Mouse (Mus musculus): ENCODE measurements around the gene Fus. TPM values are rescaled to one million over a fixed set of nuclear protein-coding genes. Genes with fewer than 3 reads are reported as not detected.

Gene Fus
- polyA plus RNA-seq, 1 experiment from 2014 or later = 62.7 TPM

DNA sequence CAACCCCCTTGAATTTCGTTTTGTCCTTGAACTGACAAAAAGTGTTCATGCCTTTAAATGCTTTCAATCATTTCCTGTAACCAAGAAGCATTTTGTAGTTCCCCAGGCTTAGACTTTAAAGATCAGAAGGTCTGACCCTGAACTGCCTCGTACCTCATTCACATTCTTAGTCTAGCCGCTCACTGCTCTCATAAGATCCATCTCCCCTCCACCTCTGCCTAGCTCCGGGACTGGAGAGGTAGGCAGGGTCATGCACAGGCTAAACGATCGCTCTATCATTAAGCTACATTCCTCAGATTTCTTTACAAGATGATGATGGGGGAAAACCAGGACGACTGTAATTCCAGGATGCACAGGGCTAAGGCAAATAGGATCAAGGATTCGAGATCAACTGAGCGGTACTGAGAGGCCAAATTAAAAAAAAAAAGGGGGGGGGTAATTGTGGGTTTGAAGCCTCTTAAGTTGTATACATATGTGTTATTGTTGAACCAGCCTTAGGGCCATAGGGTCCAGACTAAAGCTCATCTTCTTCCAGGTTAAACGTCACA is 812 bp upstream of the Fus start:
- peak overlapping the region; percentile 97 for H3K27ac ChIP-seq (ENCODE audit: low read depth, low read length)
- no peaks in the 10 kb centered on the region for H3K27me3 ChIP-seq (ENCODE audit: control insufficient read depth, insufficient read depth, low read length)
- H3K9ac ChIP-seq (ENCODE audit: low read depth, low read length) = peak overlapping the region; percentile 99
- H3K36me3 ChIP-seq (ENCODE audit: control insufficient read depth, insufficient read depth, low read length) = peaks cover 26% of the 10 kb centered on the region
- H3K4me3 ChIP-seq (ENCODE audit: low read length) = peak overlapping the region; percentile 99
- no peaks in the 10 kb centered on the region for H3K9me3 ChIP-seq (ENCODE audit: control insufficient read depth, low read length)
- H3K4me1 ChIP-seq (ENCODE audit: control insufficient read depth, insufficient read depth, low read length) = peaks cover 18% of the 10 kb centered on the region
- peak overlapping the region; percentile 65 for H3K4me2 ChIP-seq (replicated peaks; ENCODE audit: low read depth, low read length)
- 7% methylated on average over 10 of the region's 10 CpGs for WGBS
- peak; percentile 26 for ATAC-seq (ENCODE audit: low FRiP score, low TSS enrichment)

DNA sequence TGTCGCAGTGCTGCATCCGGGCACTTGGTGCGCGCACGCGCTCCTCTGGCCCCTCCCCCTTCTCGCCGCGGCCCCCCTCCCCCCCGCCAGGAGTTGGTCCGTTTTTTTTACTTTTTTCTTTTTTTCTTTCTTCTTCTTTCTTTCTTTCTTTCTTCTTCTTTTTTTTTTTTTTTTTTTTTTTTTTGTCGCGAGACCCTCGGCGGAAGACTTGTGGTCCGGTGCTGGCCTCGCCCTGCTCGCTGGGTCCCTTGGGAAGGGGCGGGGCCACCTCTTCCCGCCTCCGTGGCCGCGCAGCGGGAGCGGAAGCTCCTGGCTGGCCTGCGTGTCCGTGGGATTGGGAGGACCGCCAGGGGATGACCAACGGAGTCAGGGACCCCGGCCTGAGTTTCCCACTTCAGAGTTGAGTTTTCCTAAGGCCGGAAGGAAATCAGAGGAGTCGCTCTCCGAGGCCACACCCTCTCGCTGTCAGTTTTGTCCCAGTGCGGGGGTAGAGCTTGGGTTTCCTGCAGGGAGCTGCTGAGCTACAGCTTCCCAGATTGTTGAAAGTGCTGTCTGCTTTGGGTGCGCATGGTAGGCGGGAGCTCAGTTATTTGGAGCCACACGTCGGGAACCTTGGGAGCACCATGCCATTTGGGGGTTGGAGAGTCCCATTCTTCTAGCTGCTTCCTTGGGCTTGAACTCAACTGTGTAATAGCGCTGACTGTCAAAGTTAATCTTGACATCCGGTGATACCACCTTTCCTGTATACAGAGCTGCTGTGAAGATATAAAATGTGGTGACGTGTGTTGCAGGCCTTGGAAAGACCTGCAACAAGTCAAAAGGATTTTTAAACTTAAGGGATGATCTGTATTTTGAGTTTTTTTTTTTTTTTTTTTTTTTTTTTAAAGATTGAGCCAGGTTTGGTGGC is 918 bp downstream of the Fus start:
- Histone ChIP-seq H3K9me3 (ENCODE audit: control insufficient read depth, low read length) (no peaks in the 10 kb centered on the region), H3K9ac (ENCODE audit: low read depth, low read length) (peak overlapping the region; percentile 99), H3K27ac (ENCODE audit: low read depth, low read length) (peak overlapping the region; percentile 97), H3K4me1 (ENCODE audit: control insufficient read depth, insufficient read depth, low read length) (peaks cover 18% of the 10 kb centered on the region), H3K4me3 (ENCODE audit: low read length) (peak overlapping the region; percentile 99), H3K27me3 (ENCODE audit: control insufficient read depth, insufficient read depth, low read length) (no peaks in the 10 kb centered on the region), H3K4me2 (replicated peaks; ENCODE audit: low read depth, low read length) (peak overlapping the region; percentile 70), H3K36me3 (ENCODE audit: control insufficient read depth, insufficient read depth, low read length) (peaks cover 43% of the 10 kb centered on the region)
- ATAC-seq (ENCODE audit: low FRiP score, low TSS enrichment) = peak; percentile 50
- WGBS = 1% methylated on average over 41 of the region's 42 CpGs

DNA sequence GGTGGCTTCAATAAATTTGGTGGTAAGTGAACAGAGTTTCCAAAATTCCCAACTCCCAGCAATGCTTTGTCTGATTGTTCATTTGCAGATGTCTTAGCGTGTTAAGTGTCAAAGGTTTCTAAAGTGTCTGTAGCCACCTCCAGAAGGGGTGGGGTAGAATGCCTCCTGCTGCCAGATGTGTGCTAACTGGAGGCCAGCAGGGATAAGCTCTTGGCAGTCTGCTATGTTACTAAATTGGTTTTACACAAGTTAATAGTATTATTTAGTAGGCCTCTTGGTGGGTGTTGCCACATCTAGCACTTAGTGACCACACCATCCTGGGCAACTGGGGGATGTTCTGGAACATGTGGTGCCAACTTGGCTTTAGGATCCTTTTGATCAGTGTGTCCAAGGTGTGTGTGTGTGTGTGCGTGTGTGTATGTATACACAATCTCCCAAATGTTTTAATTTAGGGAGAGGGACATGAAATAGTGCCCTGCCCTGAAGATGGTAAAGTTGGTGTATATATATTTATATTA is 7.2 kb downstream of the Fus start:
- Histone ChIP-seq H3K9me3 (ENCODE audit: control insufficient read depth, low read length) (no peaks in the 10 kb centered on the region), H3K36me3 (ENCODE audit: control insufficient read depth, insufficient read depth, low read length) (peaks cover 99% of the 10 kb centered on the region), H3K4me2 (replicated peaks; ENCODE audit: low read depth, low read length) (no peak overlapping the region), H3K4me1 (ENCODE audit: control insufficient read depth, insufficient read depth, low read length) (peaks cover 7% of the 10 kb centered on the region), H3K27ac (ENCODE audit: low read depth, low read length) (no peak overlapping the region), H3K4me3 (ENCODE audit: low read length) (no peak overlapping the region), H3K9ac (ENCODE audit: low read depth, low read length) (no peak overlapping the region), H3K27me3 (ENCODE audit: control insufficient read depth, insufficient read depth, low read length) (no peaks in the 10 kb centered on the region)
- ATAC-seq (ENCODE audit: low FRiP score, low TSS enrichment) = no peak
- WGBS = 84% methylated on average over 2 of the region's 2 CpGs

DNA sequence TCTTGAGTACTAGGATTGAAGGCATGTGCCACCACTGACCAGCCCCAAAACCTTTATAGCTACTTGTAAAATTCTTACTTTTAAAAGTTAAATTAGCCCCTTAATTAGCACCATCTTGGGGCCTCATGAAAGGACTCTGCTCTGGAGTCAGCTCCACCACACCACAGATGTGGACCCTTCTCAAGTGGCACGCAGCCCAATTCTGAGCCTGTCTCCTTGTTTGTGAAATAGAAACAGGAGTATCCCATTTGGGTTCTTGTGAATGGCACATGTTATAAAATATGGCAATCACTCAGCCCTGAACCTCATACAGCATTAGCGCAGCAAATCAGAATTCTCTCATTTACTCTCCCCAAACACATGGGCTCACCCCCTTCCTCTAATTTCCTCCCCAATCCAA is 11.6 kb downstream of the Fus start:
- Histone ChIP-seq H3K4me3 (ENCODE audit: low read length) (no peak overlapping the region), H3K4me1 (ENCODE audit: control insufficient read depth, insufficient read depth, low read length) (no peaks in the 10 kb centered on the region), H3K27me3 (ENCODE audit: control insufficient read depth, insufficient read depth, low read length) (no peaks in the 10 kb centered on the region), H3K9ac (ENCODE audit: low read depth, low read length) (no peak overlapping the region), H3K9me3 (ENCODE audit: control insufficient read depth, low read length) (no peaks in the 10 kb centered on the region), H3K36me3 (ENCODE audit: control insufficient read depth, insufficient read depth, low read length) (peaks cover 99% of the 10 kb centered on the region), H3K27ac (ENCODE audit: low read depth, low read length) (no peak overlapping the region), H3K4me2 (replicated peaks; ENCODE audit: low read depth, low read length) (no peak overlapping the region)
- no peak for ATAC-seq (ENCODE audit: low FRiP score, low TSS enrichment)
- 91% methylated on average over 2 of the region's 2 CpGs for WGBS

DNA sequence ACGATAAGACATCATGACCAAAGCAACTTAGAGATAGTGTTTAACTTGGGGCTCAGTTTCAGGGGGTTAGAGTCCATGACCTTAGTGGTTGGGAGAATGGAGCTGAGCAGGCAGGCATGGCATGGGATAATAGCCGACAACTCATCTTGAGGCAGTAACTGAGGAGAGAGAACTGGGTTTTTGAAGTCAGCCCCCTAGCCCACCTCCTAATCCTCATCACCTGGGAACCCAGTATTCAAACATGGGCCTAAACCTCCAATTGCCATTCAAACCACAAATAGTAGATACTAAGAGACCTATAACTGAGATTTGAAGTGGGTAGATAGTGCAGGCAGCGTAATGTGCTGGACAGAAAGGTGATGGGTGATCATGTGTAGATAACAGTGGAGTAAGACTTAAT is 13.3 kb downstream of the Fus start:
- no peak for ATAC-seq (ENCODE audit: low FRiP score, low TSS enrichment)
- Histone ChIP-seq H3K27me3 (ENCODE audit: control insufficient read depth, insufficient read depth, low read length) (no peaks in the 10 kb centered on the region), H3K4me3 (ENCODE audit: low read length) (no peak overlapping the region), H3K36me3 (ENCODE audit: control insufficient read depth, insufficient read depth, low read length) (peaks cover 99% of the 10 kb centered on the region), H3K9me3 (ENCODE audit: control insufficient read depth, low read length) (no peaks in the 10 kb centered on the region), H3K27ac (ENCODE audit: low read depth, low read length) (no peak overlapping the region), H3K9ac (ENCODE audit: low read depth, low read length) (no peak overlapping the region), H3K4me2 (replicated peaks; ENCODE audit: low read depth, low read length) (no peak overlapping the region), H3K4me1 (ENCODE audit: control insufficient read depth, insufficient read depth, low read length) (no peaks in the 10 kb centered on the region)
- 94% methylated on average over 3 of the region's 3 CpGs for WGBS

DNA sequence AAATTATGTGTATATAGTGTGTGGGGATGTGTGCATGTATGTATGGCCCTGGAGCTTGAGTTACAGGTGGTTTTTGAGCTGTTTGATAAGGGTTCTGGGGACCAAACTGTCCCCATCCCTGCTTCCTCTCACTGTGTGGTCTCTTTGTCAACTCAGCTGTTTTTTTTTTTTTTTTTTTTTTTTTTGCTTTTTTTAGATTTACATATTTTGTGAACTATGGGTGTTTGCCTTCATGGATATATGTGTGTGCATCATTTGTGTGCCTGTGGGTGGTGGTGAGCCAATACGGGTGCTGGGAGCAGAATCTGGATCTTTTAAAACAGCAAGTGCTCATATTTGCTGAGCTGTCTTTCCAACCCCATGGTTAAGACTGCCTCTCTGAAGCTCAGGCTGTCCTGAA is 21.6 kb downstream of the Fus start:
- ATAC-seq (ENCODE audit: low FRiP score, low TSS enrichment) = no peak
- no peaks in the 10 kb centered on the region for H3K9me3 ChIP-seq (ENCODE audit: control insufficient read depth, low read length)
- H3K4me3 ChIP-seq (ENCODE audit: low read length) = no peak overlapping the region
- 91% methylated on average over 1 of the region's 1 CpGs for WGBS
- H3K9ac ChIP-seq (ENCODE audit: low read depth, low read length) = no peak overlapping the region
- H3K4me1 ChIP-seq (ENCODE audit: control insufficient read depth, insufficient read depth, low read length) = peaks cover 16% of the 10 kb centered on the region; the same call in 1 of the 2 replicates
- no peaks in the 10 kb centered on the region for H3K27me3 ChIP-seq (ENCODE audit: control insufficient read depth, insufficient read depth, low read length)
- H3K36me3 ChIP-seq (ENCODE audit: control insufficient read depth, insufficient read depth, low read length) = peaks cover 74% of the 10 kb centered on the region
- no peak overlapping the region for H3K27ac ChIP-seq (ENCODE audit: low read depth, low read length)
- H3K4me2 ChIP-seq (replicated peaks; ENCODE audit: low read depth, low read length) = no peak overlapping the region

DNA sequence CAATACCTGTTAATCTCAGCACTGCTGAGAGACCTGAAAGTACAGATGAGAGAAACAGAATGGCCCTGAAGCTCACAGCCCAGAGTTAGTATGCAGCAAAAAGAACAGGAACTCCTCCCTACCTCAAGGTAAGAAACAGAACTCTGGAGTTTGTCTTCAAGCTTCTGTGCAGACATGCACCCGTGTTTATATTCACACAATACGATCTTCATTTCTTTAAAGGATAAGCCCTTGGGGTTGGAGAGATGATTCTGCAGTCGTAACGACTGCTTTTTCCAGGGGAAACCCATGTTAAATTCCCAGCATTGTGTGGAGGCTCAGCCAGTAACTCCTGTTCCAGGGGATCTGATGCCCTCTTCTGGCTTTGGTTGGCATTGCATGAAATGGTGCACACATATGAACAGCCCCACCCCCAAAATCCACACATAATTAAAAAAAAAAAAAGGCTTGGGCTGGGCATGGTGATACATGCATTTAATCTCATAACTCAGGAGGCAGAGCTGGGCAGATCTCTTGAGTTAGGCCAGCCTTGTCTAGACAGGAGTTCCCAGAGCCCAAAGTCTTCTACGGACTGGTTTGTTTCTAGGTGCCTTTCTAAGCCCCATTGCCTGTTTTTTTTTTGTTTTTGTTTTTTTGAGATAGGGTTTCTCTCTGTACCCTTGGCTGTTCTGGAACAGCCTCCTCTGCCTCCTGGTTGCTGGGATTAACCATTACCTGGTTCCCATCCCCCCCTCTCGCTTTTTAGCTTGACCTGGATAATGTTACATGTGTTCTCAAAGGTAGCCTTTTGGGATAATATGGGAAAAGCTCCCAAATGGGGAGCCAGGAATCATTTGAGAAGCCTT is 24.6 kb downstream of the Fus start:
- Histone ChIP-seq H3K27ac (ENCODE audit: low read depth, low read length) (no peak overlapping the region), H3K4me1 (ENCODE audit: control insufficient read depth, insufficient read depth, low read length) (peaks cover 16% of the 10 kb centered on the region; the same call in 1 of the 2 replicates), H3K9me3 (ENCODE audit: control insufficient read depth, low read length) (no peaks in the 10 kb centered on the region), H3K4me2 (replicated peaks; ENCODE audit: low read depth, low read length) (no peak overlapping the region), H3K36me3 (ENCODE audit: control insufficient read depth, insufficient read depth, low read length) (peaks cover 48% of the 10 kb centered on the region), H3K27me3 (ENCODE audit: control insufficient read depth, insufficient read depth, low read length) (no peaks in the 10 kb centered on the region), H3K4me3 (ENCODE audit: low read length) (no peak overlapping the region), H3K9ac (ENCODE audit: low read depth, low read length) (no peak overlapping the region)
- 0 out of 2 replicates have a peak, but pooled peaks have one; percentile 16 for ATAC-seq (ENCODE audit: low FRiP score, low TSS enrichment)
- 53% methylated on average over 6 of the region's 6 CpGs for WGBS

DNA sequence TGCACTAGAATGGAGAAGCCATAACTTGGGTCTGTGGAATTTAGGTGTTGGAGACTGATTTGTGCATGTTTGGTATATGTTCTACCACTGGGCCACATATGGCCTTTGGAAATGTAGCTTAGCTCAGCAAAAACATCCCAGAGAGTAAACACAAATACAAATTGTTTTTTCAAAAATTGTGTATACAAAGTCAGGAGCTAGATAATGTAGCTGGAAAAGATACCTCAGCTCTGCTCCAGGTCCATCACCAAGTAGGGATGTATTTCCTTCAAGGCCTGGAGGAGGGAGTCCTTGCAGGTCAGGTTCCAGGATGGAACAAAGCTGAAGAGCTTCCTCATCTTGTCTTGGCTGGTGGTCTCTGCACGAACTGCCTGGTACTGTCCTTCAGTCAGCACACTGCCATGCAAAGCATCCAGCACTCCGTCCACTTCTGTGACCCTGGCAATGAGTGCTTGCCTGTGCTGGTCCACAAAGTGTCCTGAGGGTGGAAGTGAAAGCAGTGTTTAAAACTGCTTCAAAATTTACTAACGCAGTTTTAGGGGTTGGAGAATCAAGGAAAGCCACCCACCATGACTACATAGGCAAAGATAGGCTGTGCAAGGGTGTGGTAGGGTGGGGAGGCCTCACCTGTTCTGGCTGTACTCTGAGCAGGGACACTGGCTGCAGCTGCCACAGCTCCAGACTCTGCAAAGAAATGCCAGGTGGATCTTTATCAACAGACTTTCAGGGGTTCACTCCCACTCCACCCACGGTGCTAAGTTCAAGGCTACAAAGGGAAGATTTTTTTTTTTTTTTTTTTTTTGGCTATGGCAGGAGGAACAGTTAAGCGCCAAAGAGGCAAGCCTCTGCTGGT is 25.5 kb downstream of the Fus start:
- no peaks in the 10 kb centered on the region for H3K9me3 ChIP-seq (ENCODE audit: control insufficient read depth, low read length)
- no peaks in the 10 kb centered on the region for H3K27me3 ChIP-seq (ENCODE audit: control insufficient read depth, insufficient read depth, low read length)
- H3K36me3 ChIP-seq (ENCODE audit: control insufficient read depth, insufficient read depth, low read length) = peaks cover 40% of the 10 kb centered on the region
- ATAC-seq (ENCODE audit: low FRiP score, low TSS enrichment) = peak; percentile 54; the same call in 1 of the 2 replicates
- 29% methylated on average over 5 of the region's 5 CpGs for WGBS
- peak overlapping the region; percentile 52 for H3K4me2 ChIP-seq (replicated peaks; ENCODE audit: low read depth, low read length)
- H3K4me1 ChIP-seq (ENCODE audit: control insufficient read depth, insufficient read depth, low read length) = peaks cover 16% of the 10 kb centered on the region; the same call in 1 of the 2 replicates
- H3K9ac ChIP-seq (ENCODE audit: low read depth, low read length) = no peak overlapping the region; the same call in 1 of the 2 replicates
- H3K4me3 ChIP-seq (ENCODE audit: low read length) = peak overlapping the region; percentile 32
- no peak overlapping the region; the same call in 1 of the 2 replicates for H3K27ac ChIP-seq (ENCODE audit: low read depth, low read length)

Measured in kidney, embryonic 14.5 days (tissue).